Mouse (Mus musculus): ENCODE measurements around the gene Atp8a1. TPM values are rescaled to one million over a fixed set of nuclear protein-coding genes. Genes with fewer than 3 reads are reported as not detected.

The Atp8a1 gene
- polyA plus RNA-seq, 1 experiment from 2014 or later: 5.5 TPM

- DNase-seq (ENCODE audit: low spot score): no peak
- H3K4me3 ChIP-seq: no peak overlapping the region
- WGBS: 75% methylated on average over 9 of the region's 9 CpGs
- no peaks in the 10 kb centered on the region for H3K36me3 ChIP-seq
- H3K27ac ChIP-seq: no peak overlapping the region
- no peaks in the 10 kb centered on the region for H3K9me3 ChIP-seq (replicated peaks)
- H3K4me1 ChIP-seq: peaks cover 22% of the 10 kb centered on the region
- H3K27me3 ChIP-seq (ENCODE audit: low read depth, poor library complexity, severe bottlenecking): peaks cover 12% of the 10 kb centered on the region; the same call in 1 of the 2 replicates
Observed at GRCm38 (mm10) chr5:67733551-67734258, 113.5 kb downstream of the Atp8a1 start.

- peaks cover 18% of the 10 kb centered on the region for H3K4me1 ChIP-seq
- H3K27ac ChIP-seq: no peak overlapping the region
- H3K36me3 ChIP-seq: no peaks in the 10 kb centered on the region
- peaks cover 13% of the 10 kb centered on the region; the same call in 1 of the 2 replicates for H3K27me3 ChIP-seq (ENCODE audit: low read depth, poor library complexity, severe bottlenecking)
- 61% methylated on average over 6 of the region's 6 CpGs for WGBS
- no peak overlapping the region for H3K4me3 ChIP-seq
- no peak for DNase-seq (ENCODE audit: low spot score)
- H3K9me3 ChIP-seq (replicated peaks): no peaks in the 10 kb centered on the region
Observed at GRCm38 (mm10) chr5:67733150-67733549, 114.1 kb downstream of the Atp8a1 start.

DNA sequence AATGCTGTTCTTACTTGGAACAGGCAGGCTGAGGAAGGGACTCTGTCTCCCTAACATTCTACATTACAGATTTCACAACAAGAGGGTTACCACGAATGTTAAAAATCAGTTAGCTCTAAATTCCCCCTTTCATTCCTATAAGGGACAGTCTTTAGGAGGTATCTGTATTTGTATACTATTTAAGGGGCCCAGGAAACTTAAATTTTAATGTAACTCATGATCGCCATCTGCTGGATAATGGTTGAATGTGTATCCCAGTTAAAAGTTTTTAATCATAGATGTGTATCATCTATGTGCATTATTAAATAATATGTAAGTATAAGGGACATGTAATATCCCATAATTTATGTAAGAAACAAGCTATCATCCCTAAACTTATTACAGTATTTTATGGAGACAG is 119.5 kb downstream of the Atp8a1 start:
- Histone ChIP-seq H3K27ac (no peak overlapping the region), H3K4me1 (peaks cover 2% of the 10 kb centered on the region), H3K4me3 (no peak overlapping the region), H3K36me3 (no peaks in the 10 kb centered on the region), H3K27me3 (ENCODE audit: low read depth, poor library complexity, severe bottlenecking) (peaks cover 10% of the 10 kb centered on the region; the same call in 1 of the 2 replicates), H3K9me3 (replicated peaks) (no peaks in the 10 kb centered on the region)
- no peak for DNase-seq (ENCODE audit: low spot score)
- WGBS: 15% methylated on average over 2 of the region's 2 CpGs

GRCm38 (mm10) chr5:67726810-67727209 is 120.4 kb downstream of the Atp8a1 start:
- H3K36me3 ChIP-seq: no peaks in the 10 kb centered on the region
- WGBS: 92% methylated on average over 13 of the region's 13 CpGs
- no peak overlapping the region for H3K4me3 ChIP-seq
- H3K4me1 ChIP-seq: no peaks in the 10 kb centered on the region
- DNase-seq (ENCODE audit: low spot score): no peak
- H3K27me3 ChIP-seq (ENCODE audit: low read depth, poor library complexity, severe bottlenecking): peaks cover 10% of the 10 kb centered on the region; the same call in 1 of the 2 replicates
- no peak overlapping the region for H3K27ac ChIP-seq
- no peaks in the 10 kb centered on the region for H3K9me3 ChIP-seq (replicated peaks)

DNA sequence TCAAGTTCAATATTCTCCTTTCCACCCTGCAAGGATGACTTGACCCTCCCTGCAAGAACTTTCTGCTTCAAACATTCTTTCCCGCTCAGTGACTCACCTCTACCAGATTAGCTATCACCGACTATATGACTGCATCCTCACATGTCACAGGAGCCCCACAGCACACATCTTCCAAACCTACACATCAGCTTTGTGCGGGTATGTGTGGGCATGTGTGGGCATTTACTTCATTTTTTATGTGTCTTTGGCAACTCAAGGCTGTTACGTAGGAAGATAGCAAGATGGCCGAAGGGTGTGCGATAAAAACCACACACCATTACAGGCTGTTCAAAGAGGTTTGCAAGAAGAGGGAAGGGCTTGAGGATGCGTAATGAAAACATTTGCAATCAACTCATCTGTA is 145.6 kb downstream of the Atp8a1 start:
- Histone ChIP-seq H3K4me1 (peaks cover 23% of the 10 kb centered on the region), H3K27me3 (ENCODE audit: low read depth, poor library complexity, severe bottlenecking) (peaks cover 5% of the 10 kb centered on the region; the same call in 1 of the 2 replicates), H3K9me3 (replicated peaks) (no peaks in the 10 kb centered on the region), H3K27ac (no peak overlapping the region), H3K4me3 (no peak overlapping the region), H3K36me3 (no peaks in the 10 kb centered on the region)
- DNase-seq (ENCODE audit: low spot score): no peak
- WGBS: 94% methylated on average over 7 of the region's 7 CpGs

DNA sequence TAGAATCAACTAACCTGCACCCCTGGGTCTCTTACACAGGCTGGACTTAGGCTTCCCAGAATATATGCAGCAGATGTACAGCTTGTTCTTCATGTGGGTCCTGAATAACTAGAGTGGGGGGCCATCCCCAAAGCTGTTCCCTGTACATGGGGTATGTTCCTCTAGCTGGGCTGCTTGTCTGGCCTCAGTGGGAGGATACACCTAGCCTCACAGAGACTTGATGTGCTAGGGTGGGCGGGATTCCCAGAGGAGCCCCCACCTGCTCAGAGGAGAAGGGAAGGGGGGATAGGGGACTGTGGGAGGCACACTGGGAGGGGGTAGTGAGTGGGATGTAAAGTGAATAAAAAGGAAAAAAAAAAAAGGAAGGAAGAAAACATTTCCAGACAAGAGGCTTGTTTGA is 147.8 kb downstream of the Atp8a1 start:
- H3K27ac ChIP-seq: no peak overlapping the region
- no peaks in the 10 kb centered on the region for H3K36me3 ChIP-seq
- H3K9me3 ChIP-seq (replicated peaks): no peaks in the 10 kb centered on the region
- DNase-seq (ENCODE audit: low spot score): no peak
- WGBS: 72% methylated on average over 1 of the region's 1 CpGs
- no peak overlapping the region for H3K4me3 ChIP-seq
- H3K27me3 ChIP-seq (ENCODE audit: low read depth, poor library complexity, severe bottlenecking): peaks cover 5% of the 10 kb centered on the region; the same call in 1 of the 2 replicates
- peaks cover 15% of the 10 kb centered on the region for H3K4me1 ChIP-seq

GRCm38 (mm10) chr5:67698176-67698575 is 149.1 kb downstream of the Atp8a1 start:
- Histone ChIP-seq H3K4me1 (peaks cover 15% of the 10 kb centered on the region), H3K4me3 (no peak overlapping the region), H3K27ac (no peak overlapping the region), H3K9me3 (replicated peaks) (no peaks in the 10 kb centered on the region), H3K36me3 (no peaks in the 10 kb centered on the region), H3K27me3 (ENCODE audit: low read depth, poor library complexity, severe bottlenecking) (peaks cover 5% of the 10 kb centered on the region; the same call in 1 of the 2 replicates)
- DNase-seq (ENCODE audit: low spot score): no peak
- WGBS: 94% methylated on average over 3 of the region's 3 CpGs

- 15% methylated on average over 12 of the region's 12 CpGs for WGBS
- DNase-seq (ENCODE audit: low spot score): no peak
- Histone ChIP-seq H3K27ac (no peak overlapping the region), H3K4me1 (peaks cover 19% of the 10 kb centered on the region), H3K9me3 (replicated peaks) (no peaks in the 10 kb centered on the region), H3K4me3 (no peak overlapping the region), H3K36me3 (no peaks in the 10 kb centered on the region), H3K27me3 (ENCODE audit: low read depth, poor library complexity, severe bottlenecking) (peaks cover 5% of the 10 kb centered on the region; the same call in 1 of the 2 replicates)
Observed at GRCm38 (mm10) chr5:67696741-67697596, 150.3 kb downstream of the Atp8a1 start.

DNA sequence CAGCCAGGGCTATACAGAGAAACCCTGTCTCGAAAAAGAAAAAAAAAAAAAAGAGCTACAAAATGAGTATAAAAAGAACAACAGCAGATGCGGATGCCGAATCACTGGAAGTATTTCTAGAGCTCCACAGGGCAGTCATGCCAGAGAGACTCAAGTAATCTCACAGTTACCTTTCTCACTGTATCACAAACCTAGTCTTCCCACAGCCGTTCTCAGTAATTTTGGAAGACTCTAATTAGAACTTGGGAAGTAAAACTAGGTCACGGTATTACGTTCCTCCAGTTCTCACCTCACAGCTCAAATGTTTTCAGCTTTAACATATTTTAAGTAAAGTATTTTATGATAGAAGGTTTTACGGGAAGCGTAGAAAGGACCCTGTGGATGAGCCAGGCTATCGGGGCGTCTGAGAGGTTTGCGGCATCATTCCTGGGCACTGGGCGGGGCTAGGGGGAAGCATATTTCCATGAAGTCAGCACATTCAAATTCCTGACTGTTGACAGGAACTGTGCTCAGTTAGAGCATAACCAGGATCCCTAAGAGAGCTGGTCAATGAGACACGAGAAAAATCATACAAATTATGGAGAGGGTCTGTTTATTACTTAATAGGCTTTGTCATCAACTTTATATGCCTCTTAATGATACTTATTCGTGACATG is 152.1 kb downstream of the Atp8a1 start:
- WGBS: 91% methylated on average over 14 of the region's 14 CpGs
- Histone ChIP-seq H3K27ac (no peak overlapping the region), H3K27me3 (ENCODE audit: low read depth, poor library complexity, severe bottlenecking) (peaks cover 5% of the 10 kb centered on the region; the same call in 1 of the 2 replicates), H3K9me3 (replicated peaks) (no peaks in the 10 kb centered on the region), H3K4me1 (peaks cover 25% of the 10 kb centered on the region), H3K4me3 (no peak overlapping the region), H3K36me3 (no peaks in the 10 kb centered on the region)
- no peak for DNase-seq (ENCODE audit: low spot score)

DNA sequence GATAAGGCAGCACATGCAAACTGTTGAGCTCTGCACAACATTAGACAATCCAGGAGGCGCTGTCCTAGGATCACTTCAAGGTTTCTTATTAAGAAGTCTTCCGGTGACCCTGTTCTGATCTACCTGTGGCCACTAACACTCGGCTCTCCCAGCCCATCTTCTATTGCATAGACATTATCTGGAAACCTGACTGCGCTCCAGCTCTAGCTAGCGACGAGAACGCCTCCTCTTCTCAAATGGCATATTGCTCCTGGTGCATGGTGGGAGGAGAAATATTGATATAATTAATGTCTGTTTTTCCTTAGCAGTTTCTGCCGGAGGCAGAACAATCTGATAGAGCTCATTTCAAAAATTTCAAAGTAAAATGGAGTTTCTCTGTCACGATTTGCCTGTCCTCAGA is 156.9 kb downstream of the Atp8a1 start:
- no peak overlapping the region for H3K4me3 ChIP-seq
- no peak overlapping the region for H3K27ac ChIP-seq
- DNase-seq (ENCODE audit: low spot score): no peak
- WGBS: 93% methylated on average over 9 of the region's 9 CpGs
- no peaks in the 10 kb centered on the region for H3K9me3 ChIP-seq (replicated peaks)
- no peaks in the 10 kb centered on the region for H3K36me3 ChIP-seq
- H3K4me1 ChIP-seq: peaks cover 13% of the 10 kb centered on the region
- 0 out of 2 replicates have a peak, but pooled peaks cover 7% of the 10 kb centered on the region for H3K27me3 ChIP-seq (ENCODE audit: low read depth, poor library complexity, severe bottlenecking)

GRCm38 (mm10) chr5:67688001-67688400 is 159.2 kb downstream of the Atp8a1 start:
- H3K27me3 ChIP-seq (ENCODE audit: low read depth, poor library complexity, severe bottlenecking): 0 out of 2 replicates have a peak, but pooled peaks cover 7% of the 10 kb centered on the region
- no peaks in the 10 kb centered on the region for H3K9me3 ChIP-seq (replicated peaks)
- WGBS: 92% methylated on average over 8 of the region's 8 CpGs
- H3K4me3 ChIP-seq: no peak overlapping the region
- H3K36me3 ChIP-seq: no peaks in the 10 kb centered on the region
- H3K4me1 ChIP-seq: peaks cover 13% of the 10 kb centered on the region
- H3K27ac ChIP-seq: no peak overlapping the region
- DNase-seq (ENCODE audit: low spot score): no peak

DNA sequence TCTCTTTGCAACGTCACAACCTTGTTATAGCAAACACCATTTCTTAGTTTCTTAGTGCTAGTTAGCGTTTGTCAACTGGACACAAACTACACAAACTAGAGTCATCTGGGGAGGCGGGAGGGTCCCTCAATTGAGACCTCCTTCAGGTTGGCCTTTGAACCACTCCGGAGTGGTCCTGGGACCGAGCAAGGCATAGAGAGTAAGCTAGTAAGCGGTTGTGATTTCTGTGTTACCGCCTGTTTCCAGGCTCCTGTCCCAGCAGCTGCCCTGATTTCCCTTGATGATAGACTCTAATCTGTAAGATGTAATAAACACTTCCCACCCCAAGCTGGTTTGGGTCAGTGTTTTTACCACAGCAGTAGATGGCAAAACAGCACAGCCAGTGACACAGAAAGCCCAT is 161.3 kb downstream of the Atp8a1 start:
- Histone ChIP-seq H3K27ac (no peak overlapping the region), H3K4me1 (peaks cover 3% of the 10 kb centered on the region; the same call in 1 of the 2 replicates), H3K27me3 (ENCODE audit: low read depth, poor library complexity, severe bottlenecking) (0 out of 2 replicates have a peak, but pooled peaks cover 7% of the 10 kb centered on the region), H3K9me3 (replicated peaks) (no peaks in the 10 kb centered on the region), H3K36me3 (no peaks in the 10 kb centered on the region), H3K4me3 (no peak overlapping the region)
- 79% methylated on average over 7 of the region's 7 CpGs for WGBS
- no peak for DNase-seq (ENCODE audit: low spot score)

Measured in limb, embryonic 10.5 days (tissue).